Mouse (Mus musculus): ENCODE data around the gene Gm10750.
"Not testable (repeated sequence)": the region's sequence is repeated elsewhere in the genome, so short reads cannot be mapped to it uniquely, and the experiment has no call there.

The Gm10750 gene

DNA sequence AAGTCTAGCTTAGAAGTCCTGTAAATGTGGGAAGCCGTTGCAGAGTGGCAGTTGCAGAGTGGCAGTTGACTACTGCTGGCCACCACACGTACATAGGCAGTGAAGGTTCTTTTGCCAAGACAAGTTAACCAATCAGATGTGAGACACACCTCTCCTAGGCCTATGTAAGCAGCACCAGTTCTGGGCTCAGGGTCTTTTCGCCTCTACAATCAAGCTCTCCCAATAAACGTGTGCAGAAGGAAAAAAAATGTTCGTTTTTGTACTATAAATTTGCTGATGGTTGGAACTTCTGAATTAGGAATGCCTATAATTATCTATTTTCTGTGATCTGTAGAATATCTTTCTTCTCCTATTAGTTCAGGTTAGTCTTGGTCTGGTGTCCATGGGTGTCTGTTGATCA, at the start of gene Gm10750:
Gene Gm10750 (minus strand): TSS at position 101 of the 400 bp plus-strand sequence.
- not testable (repeated sequence) for DNase-seq

DNA sequence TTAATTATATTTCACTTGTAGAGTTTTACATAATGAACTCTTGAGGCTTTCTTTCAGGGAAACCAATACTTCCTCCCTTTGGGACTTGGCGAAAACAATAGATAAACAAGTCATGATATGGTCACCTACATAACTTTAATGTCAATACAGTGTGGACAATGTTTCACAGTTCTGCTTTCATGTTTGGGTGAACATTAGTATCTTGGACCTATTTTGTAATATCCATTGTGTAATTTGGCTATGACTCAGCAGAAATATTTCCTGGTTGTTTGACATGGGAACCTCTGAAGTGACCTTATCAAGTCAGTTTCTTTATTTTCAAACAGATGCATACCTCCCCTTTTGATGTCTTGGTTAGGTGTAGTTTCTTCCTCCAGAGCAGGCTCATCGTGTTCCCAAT, 12.2 kb downstream of the Gm10750 start:
- no peak for DNase-seq

DNA sequence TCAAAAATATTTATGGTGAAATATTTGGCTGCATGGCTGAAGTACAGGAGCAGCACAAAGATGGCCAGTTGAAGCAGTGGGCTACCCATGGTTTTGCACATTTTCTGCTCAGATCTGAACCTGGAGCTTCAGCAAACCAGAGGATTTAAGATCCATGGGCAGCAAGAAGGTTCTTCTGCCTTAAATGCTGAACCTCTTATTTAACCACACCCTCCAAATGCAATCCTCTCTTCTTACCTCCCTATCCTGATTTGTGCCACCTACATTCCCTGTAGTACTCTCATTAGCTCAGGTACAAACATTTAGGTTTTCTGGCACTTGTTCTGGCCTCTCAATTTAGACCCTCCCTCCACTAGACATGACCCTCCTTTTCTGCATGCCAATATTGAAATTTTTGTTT, 13.9 kb downstream of the Gm10750 start, which contains the start of gene Gm1330:
Gene Gm1330 (minus strand): TSS at position 101 of the 400 bp plus-strand sequence.
- no peak for DNase-seq

DNA sequence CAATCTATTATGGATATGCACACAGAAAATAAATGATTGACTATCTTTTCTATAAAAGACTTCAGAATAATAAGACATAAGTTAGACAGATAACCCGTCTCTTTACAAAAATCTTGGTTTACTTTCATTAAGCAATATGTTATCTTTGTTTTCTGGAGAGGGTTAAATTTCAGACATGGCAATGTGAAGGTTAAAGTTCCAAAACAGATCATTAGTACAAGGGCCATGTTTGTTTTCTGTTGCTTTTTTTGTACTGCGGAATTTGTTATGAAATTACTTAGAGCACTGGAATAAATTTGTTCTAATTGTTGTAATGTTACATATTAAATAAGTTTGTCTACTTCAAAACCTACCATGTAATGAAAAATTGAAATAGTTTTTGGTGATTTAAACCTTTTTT, 21.9 kb downstream of the Gm10750 start:
- no peak for DNase-seq

Measured in lung, adult 18-20 months (tissue).